23 mouse cellular contexts compared by ENCODE assay signal in the genomic region with DNA sequence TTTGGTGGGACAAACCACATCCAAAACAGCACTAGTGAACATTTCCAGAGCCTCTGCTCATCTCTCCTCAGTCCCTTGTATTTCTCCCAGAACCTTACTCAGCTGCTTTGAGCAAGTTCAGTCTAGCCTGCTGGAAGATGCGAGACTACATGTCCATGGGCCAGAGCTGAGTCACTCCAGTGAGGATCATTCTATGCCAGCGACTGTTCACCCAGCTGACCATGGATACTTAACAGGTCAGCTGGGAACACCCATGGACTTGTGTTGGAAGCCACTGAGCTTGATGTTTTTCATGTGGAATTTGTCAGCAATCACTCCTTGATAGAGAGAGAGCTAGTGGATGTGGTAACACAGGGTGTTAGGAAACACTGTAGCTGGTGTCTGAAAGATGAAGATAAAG.
A peak's percentile ranks its signal among the peaks of the same experiment; 100 is the strongest.
DNase-seq lines count a peak whose midpoint lies in the region; ATAC-seq lines count a peak whose summit lies in the region.
"Had no signal": no experiment of that assay in that cellular context is flagged by ENCODE, and none has a peak within 500 bp of the region (broad histone marks: within the 10 kb centered on the region; RNA-seq: fewer than 3 reads in every experiment).

No protein-coding gene starts in this region.

- H3K27ac ChIP-seq in limb, embryonic 10.5 days = no peak overlapping the region
- H3K27ac ChIP-seq: hindbrain, embryonic 12.5 days; neural tube, embryonic 15.5 days had no signal

- intact Hi-C loops in gastrocnemius, postnatal 14 days (cut with DNase I; ENCODE audit: low total_unique reads) = no loop called here
- intact Hi-C loops in heart, postnatal 36 days (cut with DNase I) = no loop called here

- DNase-seq in gastrocnemius, adult 18-20 months (ENCODE audit: low spot score) = peak; percentile 55
- no peak for DNase-seq in gastrocnemius, postnatal 10 days
- peak; percentile 6 for DNase-seq in lung, postnatal 10 days
- DNase-seq in lung, postnatal 4 days = no peak
- peak; percentile 25 for DNase-seq in gastrocnemius, postnatal 14 days
- DNase-seq in heart, postnatal 36 days = peak; percentile 2 to 7
- DNase-seq in limb, embryonic 10.5 days (ENCODE audit: low spot score) = no peak
- DNase-seq: adrenal gland, postnatal 25 days; cerebellum, adult 18-20 months; cerebellum, postnatal 25 days; kidney, adult 8-10 months; kidney, postnatal 36 days; liver; lung, postnatal 14 days; right cerebral cortex, postnatal 14 days; thymus, adult 18-20 months had no signal

- no peaks in the 10 kb centered on the region for H3K36me3 ChIP-seq in limb, embryonic 10.5 days
- H3K36me3 ChIP-seq: hindbrain, embryonic 12.5 days; neural tube, embryonic 15.5 days had no signal

- no peaks in the 10 kb centered on the region for H3K4me1 ChIP-seq in limb, embryonic 10.5 days
- H3K4me1 ChIP-seq: hindbrain, embryonic 12.5 days; neural tube, embryonic 15.5 days had no signal

- H3K9me3 ChIP-seq in limb, embryonic 10.5 days (replicated peaks) = no peaks in the 10 kb centered on the region
- H3K9me3 ChIP-seq: hindbrain, embryonic 12.5 days; neural tube, embryonic 15.5 days had no signal

- 89% methylated on average over 2 of the region's 2 CpGs for WGBS in limb, embryonic 10.5 days

- no peak for ATAC-seq in erythroid progenitor cell, adult 5-6 weeks (replicated peaks; ENCODE audit: low FRiP score, poor library complexity, severe bottlenecking)
- ATAC-seq: CD4-positive, CD25-positive, alpha-beta regulatory T cell, adult 4 months; forebrain, embryonic 14.5 days; inflammation-experienced regulatory T-cells, adult 6 months; midbrain, embryonic 16.5 days had no signal

- no peak overlapping the region for H3K4me3 ChIP-seq in limb, embryonic 10.5 days
- H3K4me3 ChIP-seq: hindbrain, embryonic 12.5 days; neural tube, embryonic 15.5 days had no signal

- no peaks in the 10 kb centered on the region for H3K27me3 ChIP-seq in limb, embryonic 10.5 days (ENCODE audit: low read depth, poor library complexity, severe bottlenecking)
- H3K27me3 ChIP-seq: hindbrain, embryonic 12.5 days; neural tube, embryonic 15.5 days had no signal

Comparison
In these comparisons a context has a peak if more than half of its experiments do, and no peak if none do; other contexts are left out.
1. DNase-seq: peak in gastrocnemius, adult 18-20 months (single experiment), lung, postnatal 10 days (single experiment), gastrocnemius, postnatal 14 days (single experiment) and heart, postnatal 36 days (2 of 2); none in gastrocnemius, postnatal 10 days (single experiment), lung, postnatal 4 days (0 of 2) and limb, embryonic 10.5 days (single experiment).